Mouse (Mus musculus) spleen, postnatal 14 days (tissue): ENCODE measurements around the gene Rnft1.
"Not testable (repeated sequence)": the region's sequence is repeated elsewhere in the genome, so short reads cannot be mapped to it uniquely, and the experiment has no call there.

ENCODE experiments used
- DNase-seq, 2 experiments: peaks; one replicate each; pipeline ENCODE4 v3.0.0; 2021 to 2022; ENCODE audit warnings: low spot score in 2 of 2

The Rnft1 gene

DNA sequence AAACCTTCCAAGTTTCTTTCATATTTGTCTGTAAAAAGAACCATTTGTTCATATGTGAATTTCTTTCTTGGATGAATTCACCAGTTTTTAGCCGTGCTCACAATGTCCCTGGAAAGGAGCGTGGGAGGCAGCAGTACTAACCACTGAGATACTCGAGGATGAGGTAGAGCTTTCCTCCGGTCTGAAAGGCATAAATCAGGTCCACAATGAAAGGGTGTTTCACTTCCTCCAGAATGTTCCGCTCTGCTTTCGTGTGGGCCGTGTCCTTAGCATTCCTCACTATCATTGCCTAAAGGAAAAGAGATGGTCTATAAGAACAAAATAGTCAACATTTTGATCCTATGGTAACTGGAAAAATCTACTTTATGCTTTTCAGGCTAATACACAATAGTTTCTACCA, 35.3 kb downstream of the Rnft1 start:
- no peak for DNase-seq

DNA sequence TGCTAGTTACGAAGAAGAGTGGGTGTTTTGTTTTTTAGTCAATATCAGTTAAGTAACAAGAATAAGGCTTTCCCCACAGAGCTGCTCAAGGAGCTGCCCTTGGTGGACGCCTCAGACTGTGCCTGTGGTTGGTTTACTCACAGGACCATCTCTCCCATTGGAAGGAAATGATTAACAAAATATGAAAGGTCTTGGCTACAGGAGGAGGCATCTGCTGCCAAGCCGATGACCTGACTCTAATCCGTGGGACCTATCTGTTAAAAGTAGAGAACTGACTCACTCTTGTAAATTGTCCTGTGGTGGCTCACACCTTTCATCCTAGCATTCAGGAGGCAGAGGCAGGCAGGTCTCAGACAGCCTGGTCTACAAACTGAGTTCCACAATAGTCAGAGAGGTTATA, 43.1 kb downstream of the Rnft1 start:
- no peak for DNase-seq

GRCm38 (mm10) chr11:86532834-86533233, 48.4 kb downstream of the Rnft1 start:
- no peak for DNase-seq

DNA sequence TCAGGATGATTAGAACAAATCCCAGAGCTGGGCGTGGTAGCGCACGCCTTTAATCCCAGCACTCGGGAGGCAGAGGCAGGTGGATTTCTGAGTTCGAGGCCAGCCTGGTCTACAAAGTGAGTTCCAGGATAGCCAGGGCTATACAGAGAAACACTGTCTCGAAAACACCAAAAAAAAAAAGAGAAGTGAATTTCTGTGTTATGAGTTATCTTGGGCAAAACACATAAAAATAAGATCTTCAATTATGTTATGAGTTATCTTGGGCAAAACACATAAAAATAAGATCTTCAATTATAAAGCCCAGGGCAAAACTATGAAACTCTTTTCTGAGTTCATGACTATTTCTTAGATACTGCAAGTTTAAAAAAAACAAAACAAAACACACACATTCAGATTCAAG, 48.8 kb downstream of the Rnft1 start:
- not testable (repeated sequence) for DNase-seq

GRCm38 (mm10) chr11:86534201-86534910, 49.9 kb downstream of the Rnft1 start:
- no peak for DNase-seq

DNA sequence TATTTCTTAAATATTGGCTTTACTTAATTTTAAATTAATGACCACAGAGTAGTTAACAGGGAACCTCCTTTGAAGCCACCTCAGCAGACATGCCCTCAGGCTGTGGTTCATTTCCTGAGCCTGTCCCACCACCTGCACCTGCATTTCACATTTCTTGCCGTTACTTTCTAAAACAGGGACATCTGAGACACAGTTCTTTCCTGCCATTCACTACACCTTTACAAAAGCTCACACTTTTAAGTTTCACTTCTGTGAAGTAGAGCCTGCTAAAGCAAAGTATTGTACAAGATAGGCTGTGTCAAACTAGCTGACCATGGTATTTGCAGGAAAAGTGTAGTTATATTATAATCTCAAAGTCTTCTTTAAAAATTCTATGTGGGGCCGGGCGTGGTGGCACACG, 54.3 kb downstream of the Rnft1 start:
- DNase-seq, result no peak

DNA sequence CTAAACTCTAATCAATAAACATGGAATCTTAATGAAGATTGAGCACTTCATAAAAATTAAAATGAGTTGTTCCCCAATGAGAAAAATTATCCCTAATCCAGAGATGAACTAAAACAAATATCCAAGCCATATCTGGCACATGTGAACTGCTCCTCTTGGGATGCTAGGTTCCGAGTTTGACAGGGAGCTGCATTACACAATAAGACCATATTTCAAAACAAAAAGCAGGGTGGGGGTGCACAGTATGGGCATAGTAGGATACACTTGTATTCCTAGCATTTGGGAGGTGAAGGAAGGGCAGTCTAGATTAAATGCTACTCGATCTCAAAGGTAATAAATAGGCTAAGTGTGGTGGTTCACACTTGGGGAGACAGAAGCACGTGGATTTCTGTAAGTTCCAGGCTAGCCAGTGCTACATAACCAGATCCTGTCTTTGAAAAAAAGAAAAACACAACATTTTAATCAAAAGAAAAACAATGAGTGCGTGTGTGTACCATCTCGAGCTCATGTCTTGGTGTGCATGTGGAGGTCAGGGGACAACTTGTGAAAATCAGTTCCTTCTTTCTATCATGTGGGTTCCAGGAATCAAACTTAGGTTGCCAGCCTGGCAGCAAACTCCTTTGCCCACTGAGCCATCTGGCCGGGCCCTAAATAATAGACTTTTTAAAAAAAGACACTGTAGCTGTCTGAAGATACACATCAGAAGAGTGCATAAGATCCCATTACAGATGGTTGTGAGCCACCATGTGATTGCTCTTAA, 55.4 kb downstream of the Rnft1 start:
- DNase-seq, result no peak

DNA sequence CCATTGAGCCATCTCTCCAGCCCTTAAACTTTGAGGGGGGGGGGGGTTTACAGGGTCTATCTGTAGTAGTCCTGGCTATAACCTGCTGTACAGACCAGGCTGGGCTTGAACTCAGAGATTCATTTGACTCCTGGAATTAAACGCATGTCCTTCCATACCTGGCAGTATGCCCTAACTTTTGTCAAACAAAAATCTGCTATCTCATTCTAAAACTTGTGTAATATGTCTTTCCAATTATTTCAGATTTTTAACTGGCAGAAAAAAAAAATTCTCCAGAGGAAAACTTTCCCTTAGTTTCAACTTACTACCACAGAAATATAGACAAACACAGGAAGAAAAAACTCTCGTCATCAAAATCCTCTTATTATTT, 56.0 kb downstream of the Rnft1 start:
- no peak for DNase-seq

DNA sequence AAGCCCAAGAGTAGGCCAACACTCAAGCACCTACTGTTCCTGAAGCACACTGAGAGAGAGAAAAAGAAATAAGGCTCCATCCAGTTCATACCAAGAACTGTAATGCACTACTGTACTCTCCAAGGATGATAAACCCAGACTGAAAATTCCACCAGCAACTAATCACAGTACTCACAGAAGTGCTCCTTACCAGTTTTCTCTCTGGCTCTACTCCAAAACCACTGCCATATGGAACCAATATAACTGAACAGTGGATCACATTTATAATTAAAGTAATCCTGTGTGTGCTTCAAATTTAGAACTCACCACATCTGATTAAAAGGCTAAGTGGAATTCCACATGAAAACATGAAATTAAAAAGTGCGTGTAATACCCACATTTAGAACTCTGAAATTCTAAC, 58.4 kb downstream of the Rnft1 start:
- no peak for DNase-seq

GRCm38 (mm10) chr11:86543960-86544638, 59.6 kb downstream of the Rnft1 start:
- peak in 1 of 2 experiments; percentile 48 for DNase-seq

- peak; percentile 98 to 99 for DNase-seq
Measured at GRCm38 (mm10) chr11:86544639-86545299, 60.3 kb downstream of the Rnft1 start, which contains the start of the genes Rps6kb1 and Tubd1. TSS of gene Rps6kb1 (minus strand) at chr11:86544805. TSS of gene Tubd1 (plus strand) at chr11:86544991.

DNA sequence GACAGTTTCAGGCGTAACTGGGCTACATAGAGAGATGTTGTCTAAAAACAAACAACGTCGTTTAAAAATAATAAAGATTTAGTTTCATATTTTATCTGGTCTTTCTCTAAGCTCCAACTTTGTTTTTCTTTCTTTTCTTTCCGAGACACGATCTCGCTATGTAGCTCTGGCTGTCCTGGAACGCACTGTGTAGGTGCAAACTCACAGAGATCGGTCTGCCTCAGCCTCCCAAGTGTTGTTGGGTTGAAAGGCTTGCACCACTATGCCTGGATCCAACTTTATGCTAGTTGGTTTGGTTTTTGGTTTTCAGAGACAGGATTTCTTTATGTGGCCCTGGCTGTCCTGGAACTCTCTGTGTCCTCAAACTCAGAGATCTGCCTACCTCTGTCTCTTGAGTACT, 61.1 kb downstream of the Rnft1 start:
- no peak for DNase-seq

DNA sequence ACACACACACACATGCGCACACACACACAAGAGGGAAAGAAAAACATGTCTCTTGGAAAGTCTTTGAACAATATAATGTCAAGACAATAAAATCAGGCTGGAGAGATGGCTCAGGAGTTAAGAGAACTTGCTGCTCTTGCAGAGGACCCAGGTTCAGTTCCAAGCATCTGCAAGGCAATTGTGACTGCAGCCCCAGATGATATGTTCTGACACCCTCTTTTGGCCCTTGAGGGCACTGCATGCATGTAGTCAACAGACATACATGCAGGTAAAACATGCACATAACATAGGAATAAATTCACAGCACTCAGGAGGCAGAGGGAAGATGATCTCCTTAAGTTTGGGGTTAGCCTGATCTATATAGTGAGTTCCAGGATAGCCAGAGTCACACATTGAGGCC, 63.0 kb downstream of the Rnft1 start:
- DNase-seq, result peak in 1 of 2 experiments; percentile 43
